ENCODE assay signal across 25 mouse cellular contexts in the genomic region with DNA sequence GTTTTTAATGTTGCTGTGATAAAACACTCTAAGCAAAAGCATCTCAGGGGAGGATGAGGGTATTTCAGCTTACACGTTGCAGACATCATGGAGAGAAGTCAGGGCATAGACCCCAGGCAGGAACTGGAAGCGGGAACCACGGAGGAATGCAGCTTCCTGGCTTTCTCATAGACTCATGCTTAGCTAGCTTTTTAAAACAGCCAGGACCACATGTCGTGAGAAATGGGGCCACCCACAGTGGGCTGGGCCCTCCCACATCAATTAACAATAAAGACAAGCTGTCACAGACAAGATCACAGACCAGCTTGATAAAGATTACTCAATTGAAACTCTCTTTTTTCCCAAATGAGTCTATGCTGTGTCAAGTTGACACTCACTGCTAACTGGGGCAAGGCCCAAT. TPM values are rescaled to one million over a fixed set of nuclear protein-coding genes. Genes with fewer than 3 reads are reported as not detected.
A peak's percentile ranks its signal among the peaks of the same experiment; 100 is the strongest.
DNase-seq lines count a peak whose midpoint lies in the region; ATAC-seq and TF ChIP-seq lines count a peak whose summit lies in the region.
"Had no signal": no experiment of that assay in that cellular context is flagged by ENCODE, and none has a peak within 500 bp of the region (broad histone marks: within the 10 kb centered on the region; RNA-seq: fewer than 3 reads in every experiment).

No protein-coding gene starts in this region.

- H3K4me2 ChIP-seq in hindbrain, postnatal 0 days (ENCODE audit: low read depth, low read length), result no peak overlapping the region
- H3K4me2 ChIP-seq in hindbrain, embryonic 16.5 days (ENCODE audit: low read length), result no peak overlapping the region
- H3K4me2 ChIP-seq: heart, embryonic 12.5 days; limb, embryonic 13.5 days; midbrain, embryonic 11.5 days; neural tube, embryonic 13.5 days; stomach, embryonic 15.5 days had no signal

- no peak overlapping the region for H3K9ac ChIP-seq in hindbrain, postnatal 0 days (replicated peaks; ENCODE audit: low read length)
- no peak overlapping the region for H3K9ac ChIP-seq in hindbrain, embryonic 16.5 days (ENCODE audit: low read depth, low read length)
- H3K9ac ChIP-seq: heart, embryonic 12.5 days; limb, embryonic 13.5 days; liver, embryonic 14.5 days; neural tube, embryonic 13.5 days; stomach, embryonic 15.5 days had no signal

- WGBS in hindbrain, postnatal 0 days, result 16% methylated on average over 4 of the region's 4 CpGs
- WGBS in hindbrain, embryonic 16.5 days, result 15% methylated on average over 4 of the region's 4 CpGs
- WGBS in lung, adult 2 months, result 36% methylated on average over 4 of the region's 4 CpGs
- WGBS in thymus, adult 2 months, result 50% methylated on average over 4 of the region's 4 CpGs

- no peak overlapping the region for H3K27ac ChIP-seq in hindbrain, postnatal 0 days
- no peak overlapping the region for H3K27ac ChIP-seq in hindbrain, embryonic 16.5 days (ENCODE audit: low read depth, low read length)
- no peak overlapping the region; the same call in 1 of the 2 replicates for H3K27ac ChIP-seq in thymus, adult 2 months (ENCODE audit: control insufficient read depth, insufficient read depth, low read length)
- H3K27ac ChIP-seq: forebrain, embryonic 10.5 days; limb, embryonic 13.5 days; liver, embryonic 14.5 days; macrophage; neural tube, embryonic 13.5 days; stomach, embryonic 15.5 days had no signal

- TF ChIP-seq CTCF in hindbrain, postnatal 0 days (IDR thresholded peaks at IDR 0.05; ENCODE audit: low read depth), result no peak
- TF ChIP-seq CTCF in lung, adult 2 months (IDR thresholded peaks at IDR 0.05; ENCODE audit: insufficient read depth, low read length), result no peak
- TF ChIP-seq CTCF in thymus, adult 2 months (IDR thresholded peaks at IDR 0.05; ENCODE audit: borderline replicate concordance, control insufficient read depth, extremely low read depth, insufficient read depth, low read length, poor library complexity), result no peak

- peak; percentile 23 for DNase-seq in embryo, embryonic 10 days (ENCODE audit: low spot score)
- no peak for DNase-seq in embryo, embryonic 10.5 days (ENCODE audit: low spot score)
- DNase-seq in hindbrain, postnatal 0 days (ENCODE audit: low spot score), result no peak
- peak; percentile 6 for DNase-seq in lung, postnatal 10 days
- DNase-seq in lung, adult 2 months, result no peak
- DNase-seq in layer of hippocampus, adult 9-10 months (ENCODE audit: low spot score), result peak; percentile 12
- no peak for DNase-seq in thymus, adult 2 months
- DNase-seq: adrenal gland, postnatal 10 days; cerebellum, adult 11 months; cerebellum, postnatal 10 days; gastrocnemius, postnatal 10 days; heart, postnatal 14 days; kidney, adult 11 months; right cerebral cortex, postnatal 14 days; thymus, adult 18-20 months had no signal

- no peak overlapping the region for H3K4me3 ChIP-seq in hindbrain, postnatal 0 days (ENCODE audit: low read length)
- no peak overlapping the region for H3K4me3 ChIP-seq in hindbrain, embryonic 16.5 days (ENCODE audit: low read length)
- no peak overlapping the region for H3K4me3 ChIP-seq in lung, adult 2 months (replicated peaks; ENCODE audit: extremely low read depth, low read depth, low read length)
- H3K4me3 ChIP-seq in thymus, adult 2 months (ENCODE audit: control insufficient read depth, insufficient read depth, low read length), result no peak overlapping the region
- H3K4me3 ChIP-seq: forebrain, embryonic 10.5 days; heart, embryonic 12.5 days; limb, embryonic 13.5 days; neural tube, embryonic 13.5 days; stomach, embryonic 15.5 days had no signal

- no peaks in the 10 kb centered on the region for H3K27me3 ChIP-seq in hindbrain, postnatal 0 days (ENCODE audit: insufficient read depth, low read length)
- no peaks in the 10 kb centered on the region for H3K27me3 ChIP-seq in hindbrain, embryonic 16.5 days (replicated peaks; ENCODE audit: control insufficient read depth, insufficient read depth, low read length)
- no peaks in the 10 kb centered on the region for H3K27me3 ChIP-seq in thymus, adult 2 months (ENCODE audit: control insufficient read depth, insufficient read depth, low read length)
- H3K27me3 ChIP-seq: heart, embryonic 12.5 days; limb, embryonic 13.5 days; neural tube, embryonic 13.5 days; stomach, embryonic 15.5 days had no signal

- H3K4me1 ChIP-seq in hindbrain, postnatal 0 days (ENCODE audit: insufficient read depth, low read length), result no peaks in the 10 kb centered on the region
- H3K4me1 ChIP-seq in hindbrain, embryonic 16.5 days (ENCODE audit: control insufficient read depth, insufficient read depth, low read depth, low read length), result no peaks in the 10 kb centered on the region
- no peaks in the 10 kb centered on the region for H3K4me1 ChIP-seq in lung, adult 2 months (ENCODE audit: control insufficient read depth, insufficient read depth, low read length)
- peaks cover 5% of the 10 kb centered on the region; the same call in 1 of the 2 replicates for H3K4me1 ChIP-seq in thymus, adult 2 months (replicated peaks; ENCODE audit: control insufficient read depth, insufficient read depth, low read length)
- H3K4me1 ChIP-seq: heart, embryonic 12.5 days; stomach, embryonic 15.5 days had no signal

- no peaks in the 10 kb centered on the region for H3K9me3 ChIP-seq in hindbrain, postnatal 0 days (ENCODE audit: low read length)
- H3K9me3 ChIP-seq in hindbrain, embryonic 16.5 days (ENCODE audit: control insufficient read depth, low read length), result no peaks in the 10 kb centered on the region
- H3K9me3 ChIP-seq: forebrain, embryonic 10.5 days; heart, embryonic 12.5 days; limb, embryonic 13.5 days; neural tube, embryonic 13.5 days; stomach, embryonic 15.5 days had no signal

- no peaks in the 10 kb centered on the region for H3K36me3 ChIP-seq in hindbrain, postnatal 0 days (ENCODE audit: insufficient read depth, low read length)
- H3K36me3 ChIP-seq in hindbrain, embryonic 16.5 days (ENCODE audit: control insufficient read depth, insufficient read depth, low read length), result no peaks in the 10 kb centered on the region
- no peaks in the 10 kb centered on the region for H3K36me3 ChIP-seq in thymus, adult 2 months (ENCODE audit: control insufficient read depth, insufficient read depth, low read length)
- H3K36me3 ChIP-seq: forebrain, embryonic 10.5 days; heart, embryonic 12.5 days; limb, embryonic 13.5 days; neural tube, embryonic 13.5 days; stomach, embryonic 15.5 days had no signal

- no peak for TF ChIP-seq POLR2A in lung, adult 2 months (IDR thresholded peaks at IDR 0.05; ENCODE audit: borderline replicate concordance, extremely low read depth, low read depth, low read length)
- TF ChIP-seq POLR2A in thymus, adult 2 months (IDR thresholded peaks at IDR 0.05; ENCODE audit: control insufficient read depth, extremely low read depth, insufficient read depth, low read length, poor library complexity), result no peak

- ATAC-seq in hindbrain, postnatal 0 days, result peak; percentile 47; the same call in 1 of the 2 replicates
- no peak for ATAC-seq in hindbrain, embryonic 16.5 days
- ATAC-seq: activated CD4-positive, CD25-positive, alpha-beta regulatory T cell, adult 4 months had no signal

RNA-seq across cellular contexts. Expression of gene Mboat2, which starts 44.4 kb away (rescaled TPM):
- 60.2 and 67.7 TPM in 2 replicates for total RNA-seq in hindbrain, postnatal 0 days (2014; rRNA removed)
- polyA plus RNA-seq in hindbrain, postnatal 0 days (2015; fragmentation: Nextera tagmentation; extraction: Ambion mirVana), result 73.0 and 77.0 TPM in 2 replicates
- 65.8 and 68.6 TPM in 2 replicates for polyA plus RNA-seq in hindbrain, embryonic 16.5 days (2015; fragmentation: Nextera tagmentation; extraction: Ambion mirVana)
- 3.0 and 4.0 TPM in 2 replicates for polyA plus RNA-seq in lung, adult 2 months (2012; rRNA removed)
- 0.85 and 1.3 TPM in 2 replicates for polyA plus RNA-seq in thymus, adult 2 months (2012; rRNA removed)
- polyA plus RNA-seq: macrophage had no signal

Comparison
In these comparisons a context has a peak if more than half of its experiments do, and no peak if none do; other contexts are left out.
1. DNase-seq: peak in embryo, embryonic 10 days (single experiment), lung, postnatal 10 days (single experiment) and layer of hippocampus, adult 9-10 months (single experiment); none in embryo, embryonic 10.5 days (single experiment), hindbrain, postnatal 0 days (single experiment), lung, adult 2 months (single experiment) and thymus, adult 2 months (single experiment).
2. RNA of gene Mboat2, which starts 44.4 kb away (polyA plus RNA-seq): 73.0 to 77.0 TPM in hindbrain, postnatal 0 days and 65.8 to 68.6 TPM in hindbrain, embryonic 16.5 days; 3.0 to 4.0 TPM in lung, adult 2 months and 0.85 to 1.3 TPM in thymus, adult 2 months; every median in the first group is over 10 times any median in the second.